Mouse (Mus musculus) yolk sac, embryonic 10.5 days (tissue): ENCODE measurements around the gene Lamc1.
"Not testable (repeated sequence)": the region's sequence is repeated elsewhere in the genome, so short reads cannot be mapped to it uniquely, and the experiment has no call there.

Experiments
- DNase-seq: peaks from one replicate; pipeline ENCODE4 v3.0.0-alpha.2; 2017; ENCODE audit warnings: low spot score

Lamc1 gene

GRCm38 (mm10) chr1:153332444-153333295 lies at the start of gene Lamc1:
Gene Lamc1, minus strand, starts transcription at chr1:153332786.
- peak; percentile 100 for DNase-seq

- DNase-seq, result no peak
Measured at GRCm38 (mm10) chr1:153380746-153381282, 48.2 kb upstream of the Lamc1 start.

- no peak for DNase-seq
Measured at GRCm38 (mm10) chr1:153379832-153380231, 47.2 kb upstream of the Lamc1 start.

GRCm38 (mm10) chr1:153378587-153378986 lies 46.0 kb upstream of the Lamc1 start:
- no peak for DNase-seq

- no peak for DNase-seq
Measured at GRCm38 (mm10) chr1:153376446-153376845, 43.9 kb upstream of the Lamc1 start.

- DNase-seq, result no peak
Measured at GRCm38 (mm10) chr1:153374136-153374535, 41.5 kb upstream of the Lamc1 start.

- DNase-seq, result no peak
Measured at GRCm38 (mm10) chr1:153371846-153372245, 39.3 kb upstream of the Lamc1 start.

GRCm38 (mm10) chr1:153369011-153369410 lies 36.4 kb upstream of the Lamc1 start:
- DNase-seq, result no peak

- no peak for DNase-seq
Measured at GRCm38 (mm10) chr1:153367048-153367447, 34.5 kb upstream of the Lamc1 start.

GRCm38 (mm10) chr1:153361926-153362325 lies 29.3 kb upstream of the Lamc1 start:
- DNase-seq, result no peak

- DNase-seq, result no peak
Measured at GRCm38 (mm10) chr1:153360556-153360955, 28.0 kb upstream of the Lamc1 start.

- DNase-seq, result no peak
Measured at GRCm38 (mm10) chr1:153357218-153357617, 24.6 kb upstream of the Lamc1 start.

- DNase-seq, result no peak
Measured at GRCm38 (mm10) chr1:153354466-153354865, 21.9 kb upstream of the Lamc1 start.

- DNase-seq, result no peak
Measured at GRCm38 (mm10) chr1:153353736-153354430, 21.3 kb upstream of the Lamc1 start.

GRCm38 (mm10) chr1:153351034-153351433 lies 18.4 kb upstream of the Lamc1 start:
- DNase-seq, result peak; percentile 64

- no peak for DNase-seq
Measured at GRCm38 (mm10) chr1:153347726-153348125, 15.1 kb upstream of the Lamc1 start.

GRCm38 (mm10) chr1:153347040-153347439 lies 14.5 kb upstream of the Lamc1 start:
- DNase-seq, result no peak

- no peak for DNase-seq
Measured at GRCm38 (mm10) chr1:153345699-153346291, 13.2 kb upstream of the Lamc1 start.

- DNase-seq, result no peak
Measured at GRCm38 (mm10) chr1:153345002-153345401, 12.4 kb upstream of the Lamc1 start.

- not testable (repeated sequence) for DNase-seq
Measured at GRCm38 (mm10) chr1:153335451-153335850, 2.9 kb upstream of the Lamc1 start.

GRCm38 (mm10) chr1:153333296-153334121 lies 923 bp upstream of the Lamc1 start:
- DNase-seq, result peak; percentile 51
